Mouse (Mus musculus) liver, embryonic 16.5 days (tissue): ENCODE measurements at regions not wholly inside any gene's neighbourhood (a gene's known extent, or its start where the extent isn't known, plus 50 kb on each side); places are given as distances from the start of the nearest gene placed in this dataset.

Experiments
- ATAC-seq: fragments of 200-750 bp; cut with Nextera tagmentation; 2 replicates; pipeline ENCODE4 v1.8.0; 2017; ENCODE audit warnings: low read depth, mild to moderate bottlenecking, moderate number of reproducible peaks, moderate library complexity
- H3K27ac ChIP-seq: fragments of 300-500 bp; sonication (generic); 2 replicates; pipeline ENCODE4 v1.5.1; 2014; ENCODE audit warnings: mild to moderate bottlenecking, low read length
- H3K27me3 ChIP-seq: fragments of 300-500 bp; sonication (generic); 2 replicates; pipeline ENCODE4 v1.6.1; 2014; ENCODE audit warnings: low read depth, low read length, mixed read lengths; ENCODE audit not compliant: control insufficient read depth, insufficient read depth
- H3K36me3 ChIP-seq: fragments of 300-500 bp; sonication (generic); 2 replicates; pipeline ENCODE4 v1.6.1; 2014; ENCODE audit warnings: mild to moderate bottlenecking; ENCODE audit not compliant: control insufficient read depth, insufficient read depth
- H3K4me1 ChIP-seq: fragments of 300-500 bp; sonication (generic); 2 replicates; pipeline ENCODE4 v1.6.1; 2014; ENCODE audit warnings: low read depth, low read length, mixed read lengths; ENCODE audit not compliant: control insufficient read depth
- H3K4me2 ChIP-seq: fragments of 300-500 bp; sonication (generic); 2 replicates; pipeline ENCODE4 v1.6.1; 2014; ENCODE audit warnings: low read depth, low read length, mixed read lengths
- H3K4me3 ChIP-seq: fragments of 300-500 bp; sonication (generic); 2 replicates; pipeline ENCODE4 v1.5.1; 2014; ENCODE audit warnings: low read depth, mild to moderate bottlenecking, low read length
- H3K9ac ChIP-seq: fragments of 300-500 bp; sonication (generic); 2 replicates; pipeline ENCODE4 v1.6.1; 2014; ENCODE audit warnings: low read depth, low read length
- H3K9me3 ChIP-seq: fragments of 300-500 bp; sonication (generic); replicated peaks from 2 replicates; pipeline ENCODE4 v1.6.1; 2016; ENCODE audit warnings: low read length; ENCODE audit not compliant: control insufficient read depth
- WGBS: fragments of 180-500 bp; shearing (Covaris S2); extraction: QIAGEN DNeasy Blood & Tissue Kit; methylation state at CpG from one replicate; pipeline ENCODE4 v1.1.7; 2014; ENCODE audit not compliant: insufficient replicate concordance; 5-methylcytosine and 5-hydroxymethylcytosine counted together

DNA sequence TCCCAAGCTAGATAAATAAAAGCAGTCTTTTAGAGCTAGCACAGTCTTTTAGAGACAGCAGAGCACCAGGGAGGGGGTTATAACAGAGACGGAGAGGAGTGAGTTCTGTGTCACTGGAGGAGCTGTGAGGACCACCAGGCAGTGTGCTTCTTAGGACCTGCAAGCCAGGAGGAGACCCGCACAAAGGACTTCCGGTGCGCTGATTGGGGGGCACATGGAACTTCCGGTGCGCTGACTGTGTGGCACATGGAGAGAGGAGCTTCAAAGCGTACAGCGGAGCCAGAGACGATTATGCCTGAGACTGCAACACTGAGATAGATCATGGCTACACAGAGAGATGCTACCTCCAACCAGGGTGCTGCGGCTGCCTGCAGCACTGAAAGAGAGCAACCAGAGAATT, 53.4 kb downstream of the Rpl37a start:
- 74% methylated on average over 10 of the region's 10 CpGs for WGBS
- no peaks in the 10 kb centered on the region for H3K36me3 ChIP-seq
- ATAC-seq, result no peak

DNA sequence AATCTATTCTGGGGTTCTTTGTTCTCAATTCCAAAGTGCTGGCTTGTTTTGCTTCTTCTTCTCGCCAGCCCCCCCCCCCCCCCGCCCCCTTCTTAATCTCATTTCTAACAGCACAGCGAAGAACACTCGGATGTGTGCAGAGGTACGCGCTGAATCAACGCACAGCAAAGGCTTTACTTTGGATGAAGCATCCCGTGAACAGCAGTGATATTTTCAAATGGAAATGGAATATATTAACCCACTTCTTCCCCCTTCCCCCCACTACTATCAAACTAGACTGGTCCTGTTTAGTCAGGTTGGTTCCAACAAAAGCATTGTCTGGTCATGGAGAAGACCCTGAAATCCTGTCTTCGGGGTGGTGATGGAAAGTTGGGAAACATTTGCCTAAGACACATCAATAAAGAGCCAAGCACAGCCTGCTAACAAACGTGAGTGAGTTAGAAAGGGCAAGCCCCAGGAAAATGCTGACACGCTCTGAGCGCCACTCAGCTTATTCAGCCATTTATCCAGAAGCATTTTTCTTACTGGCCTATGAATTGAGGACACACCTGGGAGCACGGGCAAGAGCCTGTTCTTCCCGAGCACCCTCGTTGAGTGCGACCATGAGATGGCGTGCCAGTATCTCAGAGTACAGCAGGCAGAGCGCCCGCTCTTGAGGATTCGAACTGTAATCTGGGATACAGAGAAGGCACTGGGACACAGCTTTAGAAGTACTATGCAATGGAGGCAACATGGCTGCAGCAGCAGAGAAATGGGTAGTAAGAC, 54.1 kb downstream of the Rpl37a start:
- no peak overlapping the region for H3K27ac ChIP-seq
- no peak overlapping the region for H3K9ac ChIP-seq
- no peaks in the 10 kb centered on the region for H3K36me3 ChIP-seq
- H3K9me3 ChIP-seq, result no peaks in the 10 kb centered on the region
- H3K4me3 ChIP-seq, result no peak overlapping the region
- no peaks in the 10 kb centered on the region for H3K27me3 ChIP-seq
- no peak for ATAC-seq
- H3K4me1 ChIP-seq, result no peaks in the 10 kb centered on the region
- 70% methylated on average over 20 of the region's 20 CpGs for WGBS
- no peak overlapping the region for H3K4me2 ChIP-seq

More for the DNA sequence above, 53.4 kb downstream of the Rpl37a start:
- H3K4me2 ChIP-seq, result no peak overlapping the region
- H3K4me3 ChIP-seq, result no peak overlapping the region
- H3K4me1 ChIP-seq, result no peaks in the 10 kb centered on the region
- H3K27me3 ChIP-seq, result no peaks in the 10 kb centered on the region
- H3K9me3 ChIP-seq, result no peaks in the 10 kb centered on the region
- no peak overlapping the region for H3K27ac ChIP-seq
- H3K9ac ChIP-seq, result no peak overlapping the region

GRCm38 (mm10) chr1:72769428-72769827, 54.9 kb upstream of the Igfbp2 start:
- no peak overlapping the region for H3K4me3 ChIP-seq
- H3K4me2 ChIP-seq, result no peak overlapping the region
- ATAC-seq, result peak; percentile 65
- H3K27ac ChIP-seq, result no peak overlapping the region; the same call in 1 of the 2 replicates
- no peaks in the 10 kb centered on the region for H3K36me3 ChIP-seq
- H3K27me3 ChIP-seq, result no peaks in the 10 kb centered on the region
- WGBS, result 63% methylated on average over 7 of the region's 7 CpGs
- H3K9ac ChIP-seq, result no peak overlapping the region
- no peaks in the 10 kb centered on the region for H3K4me1 ChIP-seq
- H3K9me3 ChIP-seq, result no peaks in the 10 kb centered on the region

- H3K36me3 ChIP-seq, result no peaks in the 10 kb centered on the region
- ATAC-seq, result peak; percentile 75
- 52% methylated on average over 5 of the region's 5 CpGs for WGBS
Measured at GRCm38 (mm10) chr1:72772708-72773107, 51.6 kb upstream of the Igfbp2 start.

GRCm38 (mm10) chr1:72773234-72773633, 51.1 kb upstream of the Igfbp2 start:
- ATAC-seq, result peak; percentile 75
- Histone ChIP-seq H3K4me2 (no peak overlapping the region), H3K9me3 (no peaks in the 10 kb centered on the region), H3K4me3 (no peak overlapping the region), H3K9ac (no peak overlapping the region), H3K27me3 (no peaks in the 10 kb centered on the region), H3K4me1 (no peaks in the 10 kb centered on the region), H3K27ac (peak overlapping the region; percentile 45), H3K36me3 (no peaks in the 10 kb centered on the region)
- WGBS, result 58% methylated on average over 3 of the region's 3 CpGs

More at GRCm38 (mm10) chr1:72772708-72773107, 51.6 kb upstream of the Igfbp2 start:
- Histone ChIP-seq H3K9me3 (no peaks in the 10 kb centered on the region), H3K4me3 (no peak overlapping the region), H3K9ac (no peak overlapping the region), H3K27me3 (no peaks in the 10 kb centered on the region), H3K27ac (peak overlapping the region; percentile 45), H3K4me1 (no peaks in the 10 kb centered on the region), H3K4me2 (no peak overlapping the region)
